Mouse (Mus musculus) hindbrain, postnatal 0 days (tissue): ENCODE results near the gene Hmga1. TPM values are rescaled to one million over a fixed set of nuclear protein-coding genes. Genes with fewer than 3 reads are reported as not detected.

ENCODE experiments used
- ATAC-seq: fragments of 200-750 bp; cut with Nextera tagmentation; 2 replicates; pipeline ENCODE4 v1.8.0; 2017; ENCODE audit warnings: mild to moderate bottlenecking, moderate TSS enrichment, moderate library complexity
- DNase-seq: peaks from one replicate; pipeline ENCODE4 v3.0.0-alpha.2; 2015; ENCODE audit warnings: low spot score
- H3K27ac ChIP-seq: fragments of 300-500 bp; sonication (generic); 2 replicates; pipeline ENCODE4 v1.5.1; 2014; ENCODE audit warnings: mild to moderate bottlenecking
- H3K27me3 ChIP-seq: fragments of 300-500 bp; sonication (generic); 2 replicates; pipeline ENCODE4 v1.6.1; 2014; ENCODE audit warnings: low read length, mixed read lengths; ENCODE audit not compliant: insufficient read depth
- H3K36me3 ChIP-seq: fragments of 300-500 bp; sonication (generic); 2 replicates; pipeline ENCODE4 v1.6.1; 2014; ENCODE audit warnings: low read length, mixed read lengths; ENCODE audit not compliant: insufficient read depth
- H3K4me1 ChIP-seq: fragments of 300-500 bp; sonication (generic); 2 replicates; pipeline ENCODE4 v1.6.1; 2014; ENCODE audit warnings: antibody characterized with exemption, low read length, mixed read lengths; ENCODE audit not compliant: insufficient read depth
- H3K4me2 ChIP-seq: fragments of 300-500 bp; sonication (generic); 2 replicates; pipeline ENCODE4 v1.6.1; 2014; ENCODE audit warnings: low read depth, mild to moderate bottlenecking, low read length, moderate library complexity, mixed read lengths
- H3K4me3 ChIP-seq: fragments of 300-500 bp; sonication (generic); 2 replicates; pipeline ENCODE4 v1.5.1; 2014; ENCODE audit warnings: low read length
- H3K9ac ChIP-seq: fragments of 300-500 bp; sonication (generic); replicated peaks from 2 replicates; pipeline ENCODE4 v1.6.1; 2014; ENCODE audit warnings: mild to moderate bottlenecking, low read length, moderate library complexity, mixed read lengths
- H3K9me3 ChIP-seq: fragments of 300-500 bp; sonication (generic); 2 replicates; pipeline ENCODE4 v1.6.1; 2016; ENCODE audit warnings: low read length, mixed read lengths
- CTCF ChIP-seq: IDR thresholded peaks from 2 replicates; pipeline ENCODE4 v1.5.1; 2016; ENCODE audit warnings: antibody characterized with exemption, control low read depth, low read depth
- WGBS: fragments of 180-500 bp; shearing (Covaris S2); extraction: QIAGEN DNeasy Blood & Tissue Kit; methylation state at CpG from one replicate; pipeline ENCODE4 v1.1.7; 2014; 5-methylcytosine and 5-hydroxymethylcytosine counted together
- polyA plus RNA-seq: library from polyadenylated mRNA; unstranded; fragments of >200 nt; fragmentation: Nextera tagmentation; extraction: Ambion mirVana; gene quantifications from 2 replicates; pipeline ENCODE4 v1.2.1, GENCODE M21; 2015
- total RNA-seq: library from RNA; depleted of rRNA; stranded (reverse); fragments of >200 nt; gene quantifications from 2 replicates; pipeline ENCODE4 v1.2.3, GENCODE M21; 2014

Gene Hmga1
- total and polyA plus RNA-seq, 2 experiments from 2014 or later, result 145 to 170 TPM

DNA sequence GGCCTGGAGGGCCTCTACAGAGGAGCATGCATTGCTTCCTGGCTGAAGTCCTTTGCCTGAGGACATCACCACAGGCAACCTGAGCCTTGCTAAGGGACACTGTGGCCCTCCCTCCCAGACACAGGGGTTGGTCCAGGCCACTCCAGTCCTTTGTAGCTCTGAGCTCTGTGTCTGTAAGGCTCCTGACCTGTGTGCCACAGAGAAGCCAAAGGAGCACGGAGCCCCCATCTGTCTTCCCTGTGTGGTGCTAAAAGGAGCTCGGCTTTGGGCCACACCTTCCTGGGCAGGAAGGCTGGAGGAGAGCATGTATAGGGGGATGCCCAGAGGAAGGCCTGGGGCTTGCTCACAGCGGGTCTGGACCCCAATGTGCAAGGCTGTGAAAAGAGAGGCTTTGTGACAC is 14.3 kb upstream of the Hmga1 start:
- no peak for TF ChIP-seq CTCF
- 79% methylated on average over 3 of the region's 3 CpGs for WGBS
- Histone ChIP-seq H3K4me2 (no peak overlapping the region), H3K36me3 (no peaks in the 10 kb centered on the region), H3K27me3 (no peaks in the 10 kb centered on the region), H3K9ac (no peak overlapping the region), H3K4me3 (no peak overlapping the region), H3K27ac (no peak overlapping the region), H3K4me1 (no peaks in the 10 kb centered on the region), H3K9me3 (no peaks in the 10 kb centered on the region)
- ATAC-seq, result no peak
- no peak for DNase-seq

DNA sequence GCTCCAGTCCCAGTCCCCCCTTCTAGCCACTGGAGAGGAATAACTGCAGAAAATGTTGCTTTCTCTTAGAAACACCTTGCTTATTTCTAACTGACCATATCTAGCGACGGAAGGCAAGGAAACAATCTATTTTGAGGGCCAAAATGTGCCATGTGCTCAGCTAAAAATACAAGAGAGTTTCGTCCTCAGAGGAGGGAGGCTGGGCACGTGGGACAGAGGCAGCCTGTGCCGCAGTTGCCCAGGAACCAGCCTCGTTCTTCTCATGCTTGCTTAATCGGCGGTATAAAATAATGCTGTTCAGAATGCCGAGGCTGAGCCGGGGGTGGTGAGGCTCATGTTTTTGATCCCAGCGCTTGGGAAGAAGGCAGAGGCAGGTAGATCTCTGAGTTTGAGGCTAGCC is 11.7 kb upstream of the Hmga1 start:
- 69% methylated on average over 11 of the region's 11 CpGs for WGBS

DNA sequence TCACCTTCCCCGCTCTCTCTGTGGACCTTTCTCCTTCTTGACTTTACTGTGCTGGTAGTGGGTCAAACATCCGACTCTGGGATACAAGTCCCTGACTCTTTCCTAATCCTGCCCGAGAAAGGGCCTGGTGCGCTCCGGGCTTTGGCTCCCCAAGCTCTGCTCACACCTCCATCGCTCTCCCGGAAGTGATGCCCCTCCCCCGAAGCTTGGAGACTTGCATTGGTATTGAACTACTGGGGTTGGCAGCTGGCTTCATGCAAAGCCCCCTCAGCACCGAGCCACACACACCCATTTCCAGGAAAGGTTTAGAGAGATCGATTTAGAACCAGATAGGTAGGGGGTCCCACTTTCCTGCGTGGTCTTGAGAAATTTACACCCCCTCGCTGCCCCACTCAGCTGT is 10.3 kb upstream of the Hmga1 start:
- Histone ChIP-seq H3K36me3 (no peaks in the 10 kb centered on the region), H3K27ac (no peak overlapping the region), H3K9ac (no peak overlapping the region), H3K4me3 (no peak overlapping the region), H3K27me3 (no peaks in the 10 kb centered on the region), H3K4me2 (no peak overlapping the region), H3K4me1 (0 out of 2 replicates have a peak, but pooled peaks cover 9% of the 10 kb centered on the region), H3K9me3 (no peaks in the 10 kb centered on the region)
- ATAC-seq (no peak), DNase-seq (no peak)
- TF ChIP-seq CTCF, result no peak
- WGBS, result 55% methylated on average over 12 of the region's 12 CpGs

More for the DNA sequence above, 11.7 kb upstream of the Hmga1 start:
- H3K4me2 ChIP-seq, result no peak overlapping the region
- H3K9ac ChIP-seq, result no peak overlapping the region
- no peak overlapping the region for H3K27ac ChIP-seq
- ATAC-seq, result no peak
- no peaks in the 10 kb centered on the region for H3K9me3 ChIP-seq
- no peaks in the 10 kb centered on the region for H3K36me3 ChIP-seq
- TF ChIP-seq CTCF, result no peak
- H3K27me3 ChIP-seq, result no peaks in the 10 kb centered on the region
- no peak for DNase-seq
- no peak overlapping the region for H3K4me3 ChIP-seq
- H3K4me1 ChIP-seq, result 0 out of 2 replicates have a peak, but pooled peaks cover 9% of the 10 kb centered on the region

DNA sequence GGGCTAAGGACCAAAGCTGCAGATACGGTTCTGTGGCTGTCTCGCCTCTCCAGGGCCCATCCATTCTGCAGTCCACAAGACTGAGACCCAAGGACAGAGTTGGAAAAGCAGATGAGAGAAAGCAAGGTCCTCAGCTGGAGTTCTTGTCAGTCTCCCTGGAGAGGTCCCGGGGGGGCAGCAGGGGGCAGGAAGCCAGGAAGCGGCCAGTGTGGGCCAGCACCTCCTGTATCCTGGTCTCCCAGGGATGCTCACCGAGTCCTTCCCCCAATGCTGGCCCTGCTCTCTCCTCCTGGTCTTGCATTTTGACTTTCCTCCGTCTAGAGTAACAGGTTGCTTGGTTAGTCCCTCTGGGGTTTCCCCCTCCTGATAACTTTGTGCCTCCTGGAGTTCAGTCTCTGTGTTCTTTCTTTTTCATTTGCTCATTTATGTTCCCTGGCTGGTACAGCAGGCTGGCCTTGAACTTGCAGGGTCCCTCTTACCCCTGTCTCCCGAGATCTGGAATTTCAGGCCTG is 9.7 kb upstream of the Hmga1 start:
- TF ChIP-seq CTCF, result no peak
- Histone ChIP-seq H3K27ac (no peak overlapping the region), H3K4me2 (no peak overlapping the region), H3K4me1 (0 out of 2 replicates have a peak, but pooled peaks cover 9% of the 10 kb centered on the region), H3K4me3 (no peak overlapping the region), H3K9me3 (no peaks in the 10 kb centered on the region), H3K36me3 (no peaks in the 10 kb centered on the region), H3K9ac (no peak overlapping the region), H3K27me3 (no peaks in the 10 kb centered on the region)
- no peak for DNase-seq
- WGBS, result 63% methylated on average over 7 of the region's 7 CpGs
- no peak for ATAC-seq

DNA sequence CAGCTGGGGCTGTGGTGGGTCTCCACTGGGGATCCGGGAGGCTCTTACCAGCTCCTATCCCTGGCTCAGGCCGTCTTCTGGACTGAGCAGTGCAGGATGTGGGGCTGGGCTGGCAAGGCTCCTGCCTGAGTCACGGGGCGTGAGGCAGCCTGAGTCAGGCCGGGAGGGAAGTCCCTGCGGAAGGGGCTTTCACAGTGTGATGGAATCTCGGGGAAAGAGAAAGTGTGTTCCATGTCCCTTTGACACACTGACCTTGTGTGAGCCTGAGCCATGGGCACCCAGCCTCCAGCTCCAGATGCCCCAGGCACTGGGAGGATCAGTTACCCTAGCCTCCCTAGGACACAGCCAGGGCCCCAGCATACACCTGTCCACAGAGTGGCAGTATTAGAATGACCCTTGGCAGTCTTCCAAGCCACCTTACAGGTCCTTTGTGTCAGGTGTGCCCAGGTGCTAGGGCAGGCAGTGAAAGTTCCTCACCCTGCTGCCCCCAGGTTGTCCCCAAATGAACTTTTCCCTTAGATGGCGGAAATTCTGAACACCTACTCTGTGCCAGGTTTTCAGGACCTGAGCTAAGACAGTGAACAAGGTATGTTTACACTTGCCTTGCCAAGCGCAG is 8.9 kb upstream of the Hmga1 start:
- no peak overlapping the region for H3K9ac ChIP-seq
- H3K4me2 ChIP-seq, result no peak overlapping the region
- DNase-seq, result no peak
- ATAC-seq, result no peak
- TF ChIP-seq CTCF, result no peak
- H3K27me3 ChIP-seq, result no peaks in the 10 kb centered on the region
- no peak overlapping the region for H3K4me3 ChIP-seq
- H3K36me3 ChIP-seq, result no peaks in the 10 kb centered on the region
- H3K4me1 ChIP-seq, result 0 out of 2 replicates have a peak, but pooled peaks cover 9% of the 10 kb centered on the region
- H3K27ac ChIP-seq, result no peak overlapping the region
- no peaks in the 10 kb centered on the region for H3K9me3 ChIP-seq
- WGBS, result 71% methylated on average over 9 of the region's 9 CpGs

DNA sequence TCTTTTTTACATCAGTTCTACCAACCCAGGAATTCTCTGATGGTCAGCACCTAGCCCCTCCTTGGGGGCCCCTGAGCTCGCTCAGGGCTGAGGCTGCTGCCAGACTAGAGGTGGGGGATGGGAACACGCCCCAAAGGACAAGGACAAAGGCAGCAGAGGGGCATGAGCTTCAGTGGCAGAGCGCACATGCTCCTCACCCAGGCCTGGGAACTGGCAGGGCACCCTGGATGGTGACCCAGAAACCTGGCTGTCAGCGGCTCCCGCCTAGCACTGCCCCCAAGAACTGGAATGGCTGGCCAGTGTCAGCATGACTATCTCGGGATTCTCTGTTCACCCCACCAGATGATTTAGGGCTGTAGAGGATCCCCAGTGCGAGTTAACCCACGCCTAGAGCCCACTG is 7.1 kb upstream of the Hmga1 start:
- DNase-seq (no peak), ATAC-seq (peak; percentile 72; the same call in 1 of the 2 replicates)
- Histone ChIP-seq H3K9ac (no peak overlapping the region), H3K4me2 (no peak overlapping the region), H3K4me1 (0 out of 2 replicates have a peak, but pooled peaks cover 9% of the 10 kb centered on the region), H3K27me3 (no peaks in the 10 kb centered on the region), H3K4me3 (no peak overlapping the region), H3K9me3 (no peaks in the 10 kb centered on the region), H3K27ac (no peak overlapping the region), H3K36me3 (no peaks in the 10 kb centered on the region)
- 47% methylated on average over 8 of the region's 8 CpGs for WGBS
- TF ChIP-seq CTCF, result no peak

DNA sequence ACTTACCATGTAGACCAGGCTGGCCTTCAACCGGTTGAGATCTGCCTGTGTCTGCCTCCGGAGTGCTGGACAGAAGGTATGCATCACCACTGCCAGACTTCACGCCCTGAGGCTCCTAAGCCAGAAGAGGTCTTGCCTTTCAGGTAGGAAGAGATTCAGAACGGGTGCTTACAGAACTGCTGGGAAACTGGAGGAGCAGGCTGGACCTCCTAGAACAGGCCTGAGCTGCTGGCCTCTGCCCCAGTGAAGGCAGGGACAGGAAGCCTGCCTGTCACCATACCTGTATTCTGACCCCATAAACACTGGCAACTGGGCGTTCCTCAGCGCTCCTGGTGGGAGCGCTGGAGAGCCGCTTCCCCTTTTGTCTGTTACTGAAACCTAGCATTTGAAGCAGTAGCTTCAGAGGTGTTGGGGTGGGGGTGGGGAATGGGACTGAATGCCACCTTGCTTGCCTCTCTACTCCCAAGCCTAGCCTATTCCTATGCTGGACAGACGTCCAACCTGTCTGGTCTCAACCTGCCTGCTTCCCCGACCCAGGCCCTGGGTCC is 4.8 kb upstream of the Hmga1 start:
- Histone ChIP-seq H3K36me3 (no peaks in the 10 kb centered on the region), H3K4me3 (no peak overlapping the region), H3K9me3 (no peaks in the 10 kb centered on the region), H3K27ac (no peak overlapping the region), H3K4me1 (peaks cover 9% of the 10 kb centered on the region; the same call in 1 of the 2 replicates), H3K27me3 (no peaks in the 10 kb centered on the region), H3K9ac (no peak overlapping the region), H3K4me2 (no peak overlapping the region)
- WGBS, result 71% methylated on average over 10 of the region's 10 CpGs
- TF ChIP-seq CTCF, result no peak
- DNase-seq (no peak), ATAC-seq (no peak)
